Mouse (Mus musculus): Measurements from ENCODE around the gene Tex101.
"Not testable (repeated sequence)": the region's sequence is repeated elsewhere in the genome, so short reads cannot be mapped to it uniquely, and the experiment has no call there.

Gene Tex101

DNA sequence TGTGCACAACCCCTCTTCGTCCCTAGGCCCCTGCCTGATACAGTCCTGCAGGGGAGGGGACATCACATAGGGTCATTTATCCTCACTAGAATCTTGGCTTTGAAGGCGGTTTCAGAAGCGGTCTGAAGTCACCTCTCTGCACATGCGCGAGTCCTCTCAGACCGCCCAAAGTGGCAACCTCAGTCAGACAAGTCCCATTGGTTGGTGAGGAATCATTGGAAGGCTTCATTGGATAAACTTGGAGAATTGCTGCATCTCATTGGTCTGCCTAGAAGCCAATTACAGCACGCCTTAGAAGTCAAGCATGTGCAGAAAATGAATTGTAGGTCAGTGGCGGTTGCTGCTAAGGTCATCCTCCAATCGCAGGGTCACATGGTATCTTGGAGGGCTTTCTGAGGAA is at the start of gene Tex101:
Gene Tex101 (minus strand): TSS at position 101 of the 400 bp plus-strand sequence.
- peaks cover 52% of the 10 kb centered on the region for H3K27me3 ChIP-seq (ENCODE audit: insufficient read depth, low read length)
- H3K4me3 ChIP-seq (replicated peaks; ENCODE audit: low read length), result no peak within 1 kb of the TSS
- no peaks in the 10 kb centered on the region for H3K4me1 ChIP-seq (replicated peaks; ENCODE audit: low read depth, low read length)
- TF ChIP-seq CTCF (conservative IDR thresholded peaks at IDR 0.05; ENCODE audit: low read length), result no peak
- H3K9me3 ChIP-seq (ENCODE audit: low read length), result peaks cover 5% of the 10 kb centered on the region
- no peaks in the 10 kb centered on the region for H3K36me3 ChIP-seq (ENCODE audit: insufficient read depth, low read length)

DNA sequence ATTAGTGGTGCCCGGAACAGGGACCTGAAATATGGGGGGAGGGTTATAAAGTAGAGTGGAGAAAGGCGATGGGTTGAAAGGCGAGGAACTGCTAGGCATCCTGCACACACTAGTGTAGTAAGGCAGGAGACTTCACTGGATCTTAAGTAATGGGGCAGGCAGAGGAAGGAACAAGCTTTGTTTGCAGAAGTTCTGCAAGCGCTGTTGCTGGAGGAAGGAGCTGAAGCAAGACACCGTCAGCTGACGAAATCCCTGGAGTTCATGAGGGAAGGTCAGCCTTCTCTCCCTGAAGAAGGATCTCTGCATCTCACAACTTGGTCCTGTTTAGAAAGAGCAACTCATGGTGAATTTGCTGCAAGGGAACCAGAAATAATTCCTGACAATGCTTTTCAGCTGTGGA is 38.6 kb upstream of the Tex101 start:
- TF ChIP-seq CTCF (conservative IDR thresholded peaks at IDR 0.05; ENCODE audit: low read length) (no peak), NANOG (IDR thresholded peaks at IDR 0.05; ENCODE audit: borderline replicate concordance, low read length) (no peak), POU5F1 (IDR thresholded peaks at IDR 0.05; ENCODE audit: borderline replicate concordance, low read length) (no peak)
- H3K9me3 ChIP-seq (ENCODE audit: low read length), result no peaks in the 10 kb centered on the region
- no peaks in the 10 kb centered on the region for H3K36me3 ChIP-seq (ENCODE audit: insufficient read depth, low read length)
- H3K4me3 ChIP-seq (replicated peaks; ENCODE audit: low read length), result no peak overlapping the region
- H3K27me3 ChIP-seq (ENCODE audit: insufficient read depth, low read length), result peaks cover 14% of the 10 kb centered on the region
- H3K4me1 ChIP-seq (replicated peaks; ENCODE audit: low read depth, low read length), result no peaks in the 10 kb centered on the region; the same call in 1 of the 2 replicates

DNA sequence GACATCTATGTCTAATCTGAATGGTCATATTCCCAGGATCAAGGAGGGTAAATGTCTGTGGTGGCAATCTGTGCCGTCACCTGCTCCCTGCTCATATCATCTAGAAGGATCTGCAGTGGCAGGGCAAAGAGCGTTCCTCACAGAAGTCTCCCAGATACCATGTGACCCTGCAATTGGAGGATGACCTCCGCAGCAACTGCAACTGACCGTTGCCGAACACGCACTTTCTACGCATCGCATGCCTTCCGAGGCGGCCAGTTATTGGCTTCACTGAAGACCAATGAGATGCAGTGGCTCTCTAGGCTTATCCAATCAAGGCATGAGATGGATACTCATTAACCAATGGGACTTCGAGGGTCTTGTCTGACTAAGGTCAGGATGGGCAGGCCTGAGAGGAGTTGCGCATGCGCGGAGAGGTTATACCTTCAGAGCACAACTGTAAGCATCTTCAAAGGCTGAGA is 32.4 kb upstream of the Tex101 start, which contains the start of gene BC049730:
Gene BC049730 (plus strand): TSS at position 411 of the 461 bp plus-strand sequence.
- Histone ChIP-seq H3K4me3 (replicated peaks; ENCODE audit: low read length) (no peak within 1 kb of the TSS), H3K36me3 (ENCODE audit: insufficient read depth, low read length) (no peaks in the 10 kb centered on the region), H3K4me1 (replicated peaks; ENCODE audit: low read depth, low read length) (no peaks in the 10 kb centered on the region), H3K9me3 (ENCODE audit: low read length) (no peaks in the 10 kb centered on the region), H3K27me3 (ENCODE audit: insufficient read depth, low read length) (peaks cover 32% of the 10 kb centered on the region)
- TF ChIP-seq POU5F1 (IDR thresholded peaks at IDR 0.05; ENCODE audit: borderline replicate concordance, low read length) (no peak), NANOG (IDR thresholded peaks at IDR 0.05; ENCODE audit: borderline replicate concordance, low read length) (no peak), CTCF (conservative IDR thresholded peaks at IDR 0.05; ENCODE audit: low read length) (no peak)

DNA sequence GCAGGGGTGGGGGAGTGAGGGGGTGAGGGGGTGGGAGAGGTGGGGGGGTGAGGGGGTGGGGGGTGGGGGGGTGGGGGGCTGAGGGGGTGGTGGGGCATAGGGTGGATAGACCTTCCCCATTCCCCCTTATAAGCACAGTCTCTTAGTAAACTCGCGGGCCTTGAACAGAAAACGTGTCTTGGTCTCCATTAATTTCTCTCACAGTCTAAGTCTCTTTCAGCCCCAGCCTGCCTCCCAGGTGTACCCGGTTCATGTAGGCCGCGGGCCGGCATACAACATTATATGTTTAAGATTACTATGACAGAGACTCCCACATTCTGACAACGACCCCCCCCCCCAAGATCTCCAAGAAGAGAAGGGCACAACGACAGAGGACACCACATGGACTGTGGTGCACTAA is 26.4 kb upstream of the Tex101 start:
- H3K4me1 ChIP-seq (replicated peaks; ENCODE audit: low read depth, low read length); H3K27me3 ChIP-seq (ENCODE audit: insufficient read depth, low read length); H3K4me3 ChIP-seq (replicated peaks; ENCODE audit: low read length): not testable (repeated sequence)

DNA sequence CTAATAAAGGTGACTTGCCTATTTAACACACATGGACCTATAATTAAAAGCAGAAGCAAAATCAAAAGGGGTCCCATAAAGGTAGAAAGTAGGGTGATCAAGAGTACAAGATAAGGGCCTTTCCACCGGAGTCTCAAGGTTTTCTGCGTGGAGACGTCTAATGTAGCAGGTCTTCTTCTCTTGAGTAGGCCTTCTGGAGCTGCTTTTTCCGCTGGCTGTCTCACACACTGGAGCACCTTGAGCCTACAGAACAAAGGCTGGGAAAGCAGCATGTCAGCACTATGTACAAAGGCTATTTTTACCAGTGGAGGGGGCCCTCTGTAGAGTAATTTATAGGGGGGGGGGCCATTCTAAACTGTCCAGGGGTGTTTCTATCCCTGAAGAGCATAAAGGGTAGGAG is 21.4 kb upstream of the Tex101 start:
- not testable (repeated sequence) for H3K27me3 ChIP-seq (ENCODE audit: insufficient read depth, low read length); H3K4me1 ChIP-seq (replicated peaks; ENCODE audit: low read depth, low read length); H3K36me3 ChIP-seq (ENCODE audit: insufficient read depth, low read length); H3K4me3 ChIP-seq (replicated peaks; ENCODE audit: low read length)
- H3K9me3 ChIP-seq (ENCODE audit: low read length), result peaks cover 48% of the 10 kb centered on the region

More for the DNA sequence above, 26.4 kb upstream of the Tex101 start:
- H3K9me3 ChIP-seq (ENCODE audit: low read length), result peaks cover 27% of the 10 kb centered on the region
- H3K36me3 ChIP-seq (ENCODE audit: insufficient read depth, low read length), result not testable (repeated sequence)

DNA sequence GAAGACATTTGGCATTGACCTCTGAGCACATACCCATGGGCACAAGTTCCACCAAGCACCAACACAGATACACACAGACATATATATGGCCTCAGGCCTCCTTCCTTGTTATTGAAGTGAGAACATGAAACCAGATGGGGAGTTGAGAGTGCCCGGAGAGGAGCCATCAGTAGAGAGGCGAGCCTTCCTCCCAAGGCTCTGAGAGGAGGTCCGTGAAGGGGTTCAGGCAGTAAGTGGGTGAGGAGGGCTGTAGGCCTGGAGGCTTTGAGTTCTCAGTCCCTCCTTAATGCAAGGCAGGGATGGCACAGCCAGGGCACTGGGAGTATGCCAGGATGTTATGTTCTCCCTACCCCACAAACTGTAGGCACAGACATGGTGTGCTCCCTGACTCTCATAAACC is 16.2 kb upstream of the Tex101 start:
- H3K27me3 ChIP-seq (ENCODE audit: insufficient read depth, low read length); H3K36me3 ChIP-seq (ENCODE audit: insufficient read depth, low read length); H3K4me1 ChIP-seq (replicated peaks; ENCODE audit: low read depth, low read length); H3K4me3 ChIP-seq (replicated peaks; ENCODE audit: low read length): not testable (repeated sequence)
- H3K9me3 ChIP-seq (ENCODE audit: low read length), result peaks cover 19% of the 10 kb centered on the region

DNA sequence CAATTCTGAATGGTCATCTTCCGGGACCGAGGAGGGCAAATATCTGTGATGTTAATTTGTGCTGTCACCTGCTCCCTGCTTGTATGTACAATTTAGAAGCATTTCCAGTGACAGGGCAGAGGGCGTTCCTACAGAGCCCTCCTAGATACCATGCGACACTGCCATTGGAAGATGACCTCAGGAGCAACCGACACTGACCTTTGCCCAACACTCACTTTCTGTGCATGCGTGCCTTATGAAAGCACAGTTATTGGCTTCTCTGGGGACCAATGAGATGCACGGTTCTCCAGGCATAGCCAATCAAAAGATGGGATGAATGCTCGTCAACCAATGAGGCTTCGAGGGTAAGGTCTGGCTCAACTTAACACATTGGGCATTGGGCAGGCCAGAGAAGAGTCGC is 11.0 kb upstream of the Tex101 start:
- H3K27me3 ChIP-seq (ENCODE audit: insufficient read depth, low read length); H3K4me3 ChIP-seq (replicated peaks; ENCODE audit: low read length); H3K4me1 ChIP-seq (replicated peaks; ENCODE audit: low read depth, low read length); H3K9me3 ChIP-seq (ENCODE audit: low read length); H3K36me3 ChIP-seq (ENCODE audit: insufficient read depth, low read length): not testable (repeated sequence)

DNA sequence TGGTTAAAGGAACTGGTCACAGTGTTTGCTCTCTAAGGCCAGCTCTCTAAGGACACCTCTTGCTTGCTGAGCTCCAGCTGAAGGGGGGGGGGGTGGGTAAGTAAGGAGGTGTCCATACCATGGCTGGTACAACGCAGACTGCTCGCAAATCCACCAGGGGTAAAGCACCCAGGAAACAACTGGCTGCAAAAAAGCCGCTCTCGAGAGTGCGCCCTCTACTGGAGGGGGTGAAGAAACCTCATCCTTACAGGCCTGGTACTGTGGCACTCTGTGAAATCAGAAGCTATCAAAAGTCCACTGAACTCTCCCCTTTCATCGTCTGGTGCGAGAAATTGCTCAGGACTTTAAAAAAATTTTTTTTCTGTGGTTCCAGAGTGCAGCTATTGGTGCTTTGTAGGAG is 7.6 kb upstream of the Tex101 start:
- H3K4me3 ChIP-seq (replicated peaks; ENCODE audit: low read length); H3K36me3 ChIP-seq (ENCODE audit: insufficient read depth, low read length); H3K9me3 ChIP-seq (ENCODE audit: low read length); H3K4me1 ChIP-seq (replicated peaks; ENCODE audit: low read depth, low read length): not testable (repeated sequence)
- H3K27me3 ChIP-seq (ENCODE audit: insufficient read depth, low read length), result peaks cover 32% of the 10 kb centered on the region

DNA sequence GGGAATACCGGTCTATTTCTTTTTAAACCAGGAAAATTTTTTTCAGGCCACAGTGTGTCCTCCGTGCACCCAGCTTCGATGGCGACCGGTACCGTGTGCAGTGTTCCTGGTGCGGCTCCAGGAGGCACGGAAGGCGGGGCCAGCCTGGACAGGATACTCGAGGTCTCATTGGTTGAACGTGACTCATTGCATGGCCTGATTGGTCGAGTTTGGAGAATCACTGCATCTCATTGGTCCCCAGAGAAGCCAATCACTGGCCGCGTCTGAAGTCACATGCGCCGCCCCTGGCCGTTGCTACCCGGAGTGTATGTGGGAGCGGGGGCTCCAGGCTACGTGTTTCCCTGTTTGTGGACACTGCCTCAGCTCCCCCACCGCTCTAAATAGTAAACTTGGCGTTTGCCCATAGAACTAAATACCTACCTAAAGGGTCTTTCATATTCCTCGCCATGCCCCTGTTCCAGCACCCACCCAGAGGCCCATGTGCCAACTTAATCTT is 4.5 kb downstream of the Tex101 start:
- Histone ChIP-seq H3K4me3 (replicated peaks; ENCODE audit: low read length) (no peak overlapping the region), H3K27me3 (ENCODE audit: insufficient read depth, low read length) (peaks cover 61% of the 10 kb centered on the region), H3K36me3 (ENCODE audit: insufficient read depth, low read length) (no peaks in the 10 kb centered on the region), H3K4me1 (replicated peaks; ENCODE audit: low read depth, low read length) (no peaks in the 10 kb centered on the region), H3K9me3 (ENCODE audit: low read length) (peaks cover 6% of the 10 kb centered on the region)
- TF ChIP-seq NANOG (IDR thresholded peaks at IDR 0.05; ENCODE audit: borderline replicate concordance, low read length) (no peak), POU5F1 (IDR thresholded peaks at IDR 0.05; ENCODE audit: borderline replicate concordance, low read length) (no peak), CTCF (conservative IDR thresholded peaks at IDR 0.05; ENCODE audit: low read length) (no peak)

DNA sequence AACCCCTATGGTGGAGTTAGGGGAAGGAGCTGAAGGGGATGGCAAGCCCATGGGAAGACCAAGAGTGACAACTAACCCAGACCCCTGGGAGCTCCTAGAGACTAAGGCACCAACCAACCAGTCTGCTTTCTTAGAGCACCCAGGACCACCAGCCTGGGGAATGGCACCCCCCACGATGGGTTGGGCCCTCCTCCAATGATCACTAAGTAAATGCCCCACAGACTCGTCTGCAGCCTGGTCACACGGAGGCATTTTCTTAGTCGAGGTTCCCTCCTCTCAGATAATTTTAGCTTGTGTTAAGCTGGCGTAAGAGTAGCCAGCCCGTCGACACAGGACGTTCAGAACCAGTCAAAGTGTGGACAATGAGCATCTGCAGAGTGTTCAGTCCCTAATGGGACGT is 11.5 kb downstream of the Tex101 start:
- Histone ChIP-seq H3K4me1 (replicated peaks; ENCODE audit: low read depth, low read length) (peaks cover 26% of the 10 kb centered on the region), H3K27me3 (ENCODE audit: insufficient read depth, low read length) (peaks cover 37% of the 10 kb centered on the region), H3K9me3 (ENCODE audit: low read length) (no peaks in the 10 kb centered on the region), H3K4me3 (replicated peaks; ENCODE audit: low read length) (no peak overlapping the region), H3K36me3 (ENCODE audit: insufficient read depth, low read length) (no peaks in the 10 kb centered on the region)
- no peak for TF ChIP-seq CTCF (conservative IDR thresholded peaks at IDR 0.05; ENCODE audit: low read length)
- TF ChIP-seq NANOG (IDR thresholded peaks at IDR 0.05; ENCODE audit: borderline replicate concordance, low read length), result no peak
- no peak for TF ChIP-seq POU5F1 (IDR thresholded peaks at IDR 0.05; ENCODE audit: borderline replicate concordance, low read length)
